Mouse (Mus musculus) liver, adult 2 months (tissue): Measurements from ENCODE around the gene Gm45140. TPM values are rescaled to one million over a fixed set of nuclear protein-coding genes. Genes with fewer than 3 reads are reported as not detected.

ENCODE experiments used
- DNase-seq: peaks from one replicate; pipeline ENCODE4 v3.0.0-alpha.2; 2011; ENCODE audit warnings: low read depth, low spot score; ENCODE audit errors: extremely low read depth
- H3K27ac ChIP-seq: fragments of 200-500 bp; replicated peaks from 2 replicates; pipeline ENCODE4 v1.5.1; 2012; ENCODE audit warnings: low read depth, mild to moderate bottlenecking, control low read depth, inconsistent platforms, low read length; ENCODE audit not compliant: insufficient read depth
- H3K27me3 ChIP-seq: fragments of 200-500 bp; 2 replicates; pipeline ENCODE4 v1.6.1; 2012; ENCODE audit warnings: mild to moderate bottlenecking, moderate library complexity, low read length, inconsistent platforms; ENCODE audit not compliant: control insufficient read depth, insufficient read depth
- H3K36me3 ChIP-seq: fragments of 200-500 bp; 2 replicates; pipeline ENCODE4 v1.6.1; 2012; ENCODE audit warnings: low read length, inconsistent platforms; ENCODE audit not compliant: control insufficient read depth, insufficient read depth
- H3K4me1 ChIP-seq: fragments of 200-500 bp; 2 replicates; pipeline ENCODE4 v1.6.1; 2011; ENCODE audit warnings: low read length; ENCODE audit not compliant: control insufficient read depth, insufficient read depth
- H3K4me3 ChIP-seq: fragments of 200-500 bp; 2 replicates; pipeline ENCODE4 v1.5.1; 2011; ENCODE audit warnings: low read depth, mild to moderate bottlenecking, control low read depth, low read length, moderate library complexity; ENCODE audit not compliant: insufficient read depth
- H3K79me2 ChIP-seq: fragments of 200-500 bp; 2 replicates; pipeline ENCODE4 v1.6.1; 2012; ENCODE audit warnings: inconsistent platforms, mild to moderate bottlenecking, low read length, moderate library complexity; ENCODE audit not compliant: control insufficient read depth, insufficient read depth
- H3K9ac ChIP-seq: fragments of 200-500 bp; 2 replicates; pipeline ENCODE4 v1.6.1; 2012; ENCODE audit warnings: low read depth, mild to moderate bottlenecking, control low read depth, inconsistent platforms, low read length
- CTCF ChIP-seq: fragments of 200-500 bp; IDR thresholded peaks from 2 replicates; pipeline ENCODE4 v1.5.1; 2011; ENCODE audit warnings: low read depth, low read length, control low read depth
- POLR2A ChIP-seq: fragments of 200-500 bp; IDR thresholded peaks from 2 replicates; pipeline ENCODE4 v1.6.1; 2011; ENCODE audit warnings: low read length, control low read depth; ENCODE audit not compliant: insufficient read depth; ENCODE audit errors: extremely low read depth
- WGBS: fragments of 180-500 bp; shearing (Covaris S2); methylation state at CpG from one replicate; pipeline ENCODE4 v1.1.7; 2018; 5-methylcytosine and 5-hydroxymethylcytosine counted together
- polyA plus RNA-seq: library from polyadenylated mRNA; depleted of rRNA; stranded (reverse); fragments of >200 nt; gene quantifications from 2 replicates; pipeline ENCODE4 v1.2.3, GENCODE M21; 2012
- total RNA-seq: library from RNA; depleted of rRNA; stranded (reverse); fragments of >200 nt; gene quantifications from 2 replicates; pipeline ENCODE4 v1.2.3, GENCODE M21; 2014

The Gm45140 gene
- total and polyA plus RNA-seq, 2 experiments = 0.98 to 1.0 TPM

GRCm38 (mm10) chr6:87868871-87869506 lies 33.4 kb upstream of the Gm45140 start:
- peaks cover 14% of the 10 kb centered on the region for H3K4me1 ChIP-seq
- no peak overlapping the region for H3K9ac ChIP-seq
- H3K27ac ChIP-seq = no peak overlapping the region
- H3K79me2 ChIP-seq = no peaks in the 10 kb centered on the region
- 64% methylated on average over 9 of the region's 9 CpGs for WGBS
- TF ChIP-seq CTCF (no peak), POLR2A (no peak)
- DNase-seq = peak; percentile 41
- H3K27me3 ChIP-seq = no peaks in the 10 kb centered on the region
- no peak overlapping the region for H3K4me3 ChIP-seq
- H3K36me3 ChIP-seq = no peaks in the 10 kb centered on the region

- no peaks in the 10 kb centered on the region for H3K79me2 ChIP-seq
- 11% methylated on average over 2 of the region's 2 CpGs for WGBS
- no peaks in the 10 kb centered on the region for H3K27me3 ChIP-seq
- H3K36me3 ChIP-seq = no peaks in the 10 kb centered on the region
- H3K9ac ChIP-seq = no peak overlapping the region
- H3K4me1 ChIP-seq = peaks cover 8% of the 10 kb centered on the region
- TF ChIP-seq CTCF = no peak
- no peak for TF ChIP-seq POLR2A
- peak; percentile 77 for DNase-seq
- no peak overlapping the region for H3K4me3 ChIP-seq
- peak overlapping the region; percentile 78 for H3K27ac ChIP-seq
Measured at GRCm38 (mm10) chr6:87867256-87867655, 31.7 kb upstream of the Gm45140 start.

DNA sequence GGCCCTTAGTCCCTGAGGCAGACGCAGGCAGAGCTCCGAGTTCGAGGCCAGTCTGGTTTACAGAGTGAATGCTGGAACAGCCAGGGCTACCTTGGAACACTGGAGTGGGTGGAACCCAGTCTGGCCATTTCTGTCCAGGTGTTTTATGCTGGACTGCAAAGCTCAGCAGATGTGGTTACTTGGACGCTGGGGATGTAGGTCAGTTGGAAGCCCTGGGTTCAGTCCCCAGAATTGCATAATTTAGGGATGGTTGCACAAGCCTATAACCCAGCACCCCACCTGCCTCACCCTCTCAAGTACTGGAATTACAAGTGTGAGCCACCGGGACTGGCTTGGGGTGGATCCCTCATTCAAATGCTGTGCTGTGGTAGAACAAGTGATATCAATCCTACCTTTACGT lies 30.6 kb upstream of the Gm45140 start:
- Histone ChIP-seq H3K4me1 (peaks cover 8% of the 10 kb centered on the region), H3K36me3 (no peaks in the 10 kb centered on the region), H3K27ac (peak overlapping the region; percentile 8), H3K9ac (no peak overlapping the region), H3K4me3 (no peak overlapping the region), H3K79me2 (no peaks in the 10 kb centered on the region), H3K27me3 (no peaks in the 10 kb centered on the region)
- peak; percentile 97 for DNase-seq
- 27% methylated on average over 6 of the region's 6 CpGs for WGBS
- TF ChIP-seq POLR2A (no peak), CTCF (no peak)

DNA sequence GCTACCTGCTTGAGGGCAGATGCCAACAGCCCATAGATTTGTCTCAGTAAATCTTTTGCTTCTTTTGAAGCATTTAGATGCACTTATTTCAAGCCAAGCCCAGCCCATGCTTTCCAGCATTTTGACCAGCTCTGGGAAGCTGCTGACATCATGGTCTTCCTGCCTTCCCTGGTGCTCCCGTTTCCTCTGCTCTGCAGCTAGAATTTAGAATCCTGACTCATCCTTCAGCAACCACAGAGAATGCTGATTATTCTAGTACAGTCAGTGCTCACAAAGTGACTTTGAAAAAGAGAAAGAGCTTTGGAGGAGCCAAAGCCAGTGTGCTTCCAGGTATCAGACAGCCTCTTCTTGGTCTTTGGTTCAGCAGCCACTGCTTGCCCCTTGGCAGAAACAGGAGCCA lies 21.5 kb upstream of the Gm45140 start:
- 57% methylated on average over 1 of the region's 1 CpGs for WGBS
- H3K36me3 ChIP-seq = no peaks in the 10 kb centered on the region
- TF ChIP-seq POLR2A = no peak
- TF ChIP-seq CTCF = no peak
- H3K79me2 ChIP-seq = no peaks in the 10 kb centered on the region
- no peak overlapping the region for H3K9ac ChIP-seq
- no peaks in the 10 kb centered on the region for H3K27me3 ChIP-seq
- no peaks in the 10 kb centered on the region for H3K4me1 ChIP-seq
- DNase-seq = no peak
- no peak overlapping the region for H3K4me3 ChIP-seq
- no peak overlapping the region for H3K27ac ChIP-seq

DNA sequence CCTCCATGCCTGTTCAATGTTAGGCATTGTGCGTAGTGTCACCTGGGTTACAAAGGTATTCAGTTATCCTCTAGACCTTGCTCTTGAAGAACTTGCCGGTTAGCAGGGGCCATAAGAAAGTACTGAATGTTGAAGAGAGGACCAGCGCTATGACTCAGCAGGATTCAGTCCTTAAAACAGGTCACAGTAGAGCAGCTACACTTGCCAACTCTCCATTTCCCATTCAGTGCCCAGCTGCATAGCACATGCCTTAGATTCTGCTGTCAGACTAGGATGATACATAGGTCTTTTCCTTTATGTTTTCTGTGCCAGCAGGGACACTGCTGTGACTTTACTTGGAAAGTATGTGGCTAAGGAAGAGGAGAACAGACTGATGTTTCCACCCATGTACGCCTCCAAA lies 17.9 kb upstream of the Gm45140 start:
- DNase-seq = no peak
- Histone ChIP-seq H3K4me1 (peaks cover 7% of the 10 kb centered on the region), H3K79me2 (peaks cover 17% of the 10 kb centered on the region), H3K27me3 (no peaks in the 10 kb centered on the region), H3K4me3 (no peak overlapping the region), H3K9ac (no peak overlapping the region), H3K27ac (no peak overlapping the region), H3K36me3 (peaks cover 2% of the 10 kb centered on the region; the same call in 1 of the 2 replicates)
- 90% methylated on average over 4 of the region's 4 CpGs for WGBS
- TF ChIP-seq POLR2A (no peak), CTCF (no peak)

GRCm38 (mm10) chr6:87851871-87852270 lies 16.3 kb upstream of the Gm45140 start:
- H3K79me2 ChIP-seq = peaks cover 22% of the 10 kb centered on the region
- H3K36me3 ChIP-seq = peaks cover 5% of the 10 kb centered on the region; the same call in 1 of the 2 replicates
- WGBS = 89% methylated on average over 6 of the region's 6 CpGs
- TF ChIP-seq POLR2A (no peak), CTCF (no peak)
- H3K27ac ChIP-seq = no peak overlapping the region
- H3K4me1 ChIP-seq = peaks cover 13% of the 10 kb centered on the region
- DNase-seq = no peak
- H3K4me3 ChIP-seq = no peak overlapping the region
- no peaks in the 10 kb centered on the region for H3K27me3 ChIP-seq
- H3K9ac ChIP-seq = no peak overlapping the region
